Mouse (Mus musculus) lung, postnatal 4 days (tissue): ENCODE measurements around the gene Ucn.

ENCODE experiments used
- DNase-seq, 2 experiments: peaks; one replicate each; pipeline ENCODE4 v3.0.0; 2021

Ucn gene

DNA sequence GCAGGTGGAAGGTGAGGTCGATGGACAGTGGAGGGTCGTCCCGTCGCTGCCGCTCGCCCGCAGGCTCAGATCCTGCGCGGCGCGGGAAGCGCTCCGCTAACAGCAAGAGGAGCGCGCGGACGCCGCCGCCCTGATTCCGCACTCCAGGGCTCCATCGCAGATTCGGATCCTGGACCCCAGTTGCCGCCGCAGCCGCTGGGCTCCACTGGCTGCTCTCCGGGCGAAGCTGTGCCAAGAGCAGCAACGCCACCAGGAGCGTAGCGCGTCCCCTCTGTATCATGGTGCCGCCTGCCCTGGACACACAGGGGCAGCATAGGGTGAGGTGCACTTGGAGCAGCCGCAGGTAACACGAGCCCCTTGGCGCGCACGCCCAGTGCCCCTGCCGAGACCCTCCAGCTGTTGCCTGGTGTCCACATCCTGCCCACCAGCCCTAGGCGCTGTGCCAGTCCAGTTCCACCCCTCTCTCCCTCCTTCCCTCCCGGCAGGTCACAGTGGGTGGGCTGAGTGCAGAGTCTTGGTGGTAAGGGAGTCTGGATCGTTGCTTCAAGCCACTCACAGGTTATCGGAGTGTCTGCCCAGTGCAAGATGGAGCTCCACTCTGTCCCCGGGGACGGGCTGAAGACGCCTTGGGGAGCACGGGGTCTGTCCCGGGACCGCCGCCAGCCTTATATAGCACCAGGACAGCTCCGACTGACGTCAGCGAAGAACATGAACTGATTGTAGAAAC lies at the start of gene Ucn:
Gene Ucn (minus strand): TSS at position 589 of the 727 bp plus-strand sequence.
- peak in 1 of 2 experiments; percentile 38 for DNase-seq

- DNase-seq = no peak
Observed at GRCm38 (mm10) chr5:31183678-31184077, 45.0 kb upstream of the Ucn start.

- DNase-seq = no peak
Observed at GRCm38 (mm10) chr5:31181183-31181770, 42.6 kb upstream of the Ucn start.

DNA sequence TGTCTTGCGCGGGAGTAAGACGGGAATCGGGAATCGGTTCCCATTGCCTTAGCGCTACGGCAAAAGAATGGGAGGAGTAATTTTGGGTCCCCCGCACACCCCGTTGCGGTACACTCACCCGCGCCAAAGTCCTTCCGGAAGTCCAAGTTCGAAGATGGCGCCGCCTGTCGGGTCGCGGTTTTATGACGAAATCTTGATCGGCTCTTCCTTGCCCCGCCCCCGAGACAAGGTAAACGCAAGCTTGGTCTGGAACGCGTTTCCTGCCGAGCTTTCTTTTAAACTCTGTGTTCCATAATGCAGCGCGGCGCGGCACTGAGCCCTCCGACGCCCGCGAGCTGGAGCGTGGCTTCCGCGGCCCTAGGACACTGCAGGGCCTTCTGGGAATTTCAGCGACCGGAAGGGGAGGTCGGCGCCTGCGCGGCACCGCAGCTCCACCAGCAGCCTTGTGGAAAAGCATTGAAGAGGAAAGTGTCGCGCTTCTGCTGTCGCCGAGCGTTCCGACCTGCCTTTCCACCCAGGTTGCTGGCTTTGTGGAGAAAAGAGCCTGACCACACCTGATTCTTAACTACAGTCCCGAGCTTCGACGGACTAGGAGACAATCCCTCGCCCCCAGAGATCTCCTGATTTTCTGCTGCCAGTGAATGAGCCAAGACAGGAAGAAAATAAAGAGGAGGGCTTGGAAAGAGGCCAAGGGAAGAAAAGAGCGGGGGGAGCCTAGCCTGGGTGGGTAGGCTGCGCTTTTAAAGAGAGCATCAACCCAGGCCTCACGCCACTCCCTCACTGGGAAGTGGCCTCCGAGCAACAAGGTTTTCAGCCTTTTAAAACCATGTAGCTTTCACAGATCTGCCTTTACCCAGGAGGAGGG lies 41.4 kb upstream of the Ucn start, which contains the start of the genes Gm29609 and Gtf3c2:
Gene Gm29609 (minus strand): TSS at position 146 of the 865 bp plus-strand sequence.
Gene Gtf3c2 (minus strand): TSS at position 379 of the 865 bp plus-strand sequence.
- DNase-seq = peak; percentile 95 to 97

- DNase-seq = peak in 1 of 2 experiments; percentile 35
Observed at GRCm38 (mm10) chr5:31179301-31179765, 40.7 kb upstream of the Ucn start.

DNA sequence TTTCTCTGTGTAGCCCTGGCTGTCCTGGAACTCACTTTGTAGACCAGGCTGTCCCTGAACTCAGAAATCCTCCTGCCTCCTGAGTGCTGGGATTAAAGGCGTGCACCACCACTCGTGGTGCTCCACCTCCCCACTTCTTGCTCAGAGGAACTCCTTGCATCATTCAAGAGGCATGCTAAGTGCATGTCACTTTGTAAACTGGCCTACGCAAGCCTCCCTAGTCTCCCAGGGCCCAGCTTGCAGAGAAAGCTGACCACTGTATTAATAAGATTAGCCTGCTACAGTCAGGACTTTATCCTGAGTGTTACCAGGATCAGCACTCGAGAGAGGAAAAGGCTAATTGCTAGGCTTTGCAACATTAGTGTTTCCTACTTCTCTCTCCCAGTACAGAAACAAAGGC lies 30.0 kb upstream of the Ucn start:
- DNase-seq = no peak

DNA sequence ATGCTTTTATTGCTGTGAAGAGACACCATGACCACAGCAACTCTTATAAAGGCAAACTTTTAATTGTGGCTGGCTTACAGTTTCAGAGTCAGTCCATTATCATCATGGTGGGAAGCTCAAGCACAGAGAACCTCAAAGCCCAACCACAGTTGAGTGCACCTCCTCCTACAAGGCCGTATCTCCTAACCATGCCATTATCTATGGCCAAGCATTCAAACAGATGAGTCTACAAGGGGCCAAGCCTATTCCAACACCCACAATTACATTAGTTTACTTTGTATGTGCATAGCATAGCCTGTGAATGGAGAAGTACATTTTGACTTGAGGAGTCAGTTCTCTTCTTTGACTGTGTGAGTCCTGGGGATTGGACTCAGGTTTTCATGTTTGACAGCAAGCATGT lies 26.2 kb upstream of the Ucn start:
- DNase-seq = no peak

DNA sequence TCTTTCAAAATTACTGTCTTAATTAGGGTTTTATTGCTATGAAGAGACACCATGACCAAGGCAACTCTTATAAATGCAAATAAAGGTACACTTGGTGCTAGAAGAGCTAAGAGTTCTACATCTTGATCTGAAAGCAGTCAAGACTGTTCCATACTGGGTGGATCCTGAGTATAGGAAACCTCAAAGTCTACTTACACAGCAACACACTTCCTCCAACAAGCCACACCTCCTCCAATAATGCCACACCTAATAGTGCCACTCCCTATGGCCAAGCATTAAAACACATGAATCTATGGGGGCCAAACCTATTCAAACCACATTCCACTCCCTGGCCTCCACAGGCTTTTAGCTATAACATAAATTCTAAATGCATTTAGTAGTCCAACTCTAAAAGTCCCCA lies 23.8 kb upstream of the Ucn start:
- DNase-seq = no peak

- DNase-seq = peak; percentile 85 to 91
Observed at GRCm38 (mm10) chr5:31154152-31154553, 15.5 kb upstream of the Ucn start, which contains the start of gene Mpv17. Mpv17 (minus strand) TSS chr5:31154251.

DNA sequence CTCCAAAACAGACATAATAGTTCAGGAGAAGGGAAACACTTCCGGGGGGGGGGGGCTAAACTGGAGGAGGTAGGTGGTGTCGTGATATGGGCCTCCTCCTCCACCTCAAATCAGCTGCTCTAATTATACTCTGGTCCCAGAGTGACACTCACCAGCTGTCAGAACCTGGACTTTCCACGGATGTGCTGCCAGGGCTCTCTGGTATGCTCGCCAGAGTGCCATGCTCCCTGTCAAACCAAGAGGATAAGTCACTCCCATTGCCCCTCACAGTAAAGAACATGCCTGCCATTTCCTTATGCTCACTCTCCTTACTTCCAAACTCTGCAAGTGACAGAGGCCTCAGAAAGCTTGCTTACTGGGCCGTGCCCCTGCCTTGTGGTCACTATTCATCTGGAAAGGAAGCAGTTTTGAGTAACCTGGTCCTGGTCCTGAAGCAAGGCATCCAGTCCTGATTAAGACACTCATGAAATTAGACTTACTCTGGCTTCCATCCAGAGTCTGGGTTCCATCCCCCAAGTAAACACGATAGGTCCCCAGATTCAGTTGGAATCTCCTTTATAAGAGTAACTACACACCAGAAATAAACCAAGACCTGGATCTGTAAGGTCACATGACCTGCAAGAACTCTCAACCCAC lies 15.0 kb upstream of the Ucn start:
- peak in 1 of 2 experiments; percentile 7 for DNase-seq

- no peak for DNase-seq
Observed at GRCm38 (mm10) chr5:31151746-31152145, 13.1 kb upstream of the Ucn start.

DNA sequence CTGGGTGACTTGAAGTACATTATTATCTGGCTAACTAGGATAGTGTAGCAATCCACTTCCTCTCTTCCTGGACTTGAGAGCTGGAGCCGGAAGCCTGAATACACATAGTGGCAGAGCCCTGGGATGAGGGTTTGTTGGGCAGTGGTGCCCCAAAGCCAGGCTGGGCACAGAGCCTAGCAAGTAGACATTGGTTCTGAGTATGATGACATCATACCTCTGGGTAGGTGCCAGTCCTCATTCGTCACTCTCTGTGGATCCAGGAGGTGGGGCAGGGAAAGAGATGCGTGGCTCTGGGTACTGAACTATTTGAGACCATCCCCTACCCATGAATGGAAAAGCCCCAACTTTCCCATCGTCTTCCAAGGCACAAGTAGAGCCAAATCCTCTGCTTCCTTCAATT lies 11.2 kb upstream of the Ucn start:
- DNase-seq = no peak

- peak in 1 of 2 experiments; percentile 20 for DNase-seq
Observed at GRCm38 (mm10) chr5:31138968-31139425, 368 bp upstream of the Ucn start.

DNA sequence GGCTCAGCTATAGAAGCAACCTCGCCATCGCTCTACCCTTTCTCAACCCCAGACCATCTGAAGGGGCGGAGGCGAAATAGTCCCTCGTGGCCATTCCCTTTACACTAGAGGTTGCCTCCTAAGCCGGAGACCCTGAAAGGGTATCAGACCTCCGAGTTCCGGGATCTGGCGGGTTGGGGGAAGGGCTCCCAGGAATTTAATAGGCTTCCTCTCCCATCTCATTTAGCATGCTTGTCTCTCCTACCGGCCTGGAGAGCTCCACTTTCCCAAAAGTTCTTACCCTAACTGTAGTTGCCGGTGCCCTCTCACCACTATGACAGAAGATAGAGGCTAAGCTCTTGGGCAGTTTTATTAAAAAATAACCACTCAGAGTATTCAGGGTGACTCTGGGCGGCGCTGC lies 971 bp downstream of the Ucn start:
- DNase-seq = no peak

DNA sequence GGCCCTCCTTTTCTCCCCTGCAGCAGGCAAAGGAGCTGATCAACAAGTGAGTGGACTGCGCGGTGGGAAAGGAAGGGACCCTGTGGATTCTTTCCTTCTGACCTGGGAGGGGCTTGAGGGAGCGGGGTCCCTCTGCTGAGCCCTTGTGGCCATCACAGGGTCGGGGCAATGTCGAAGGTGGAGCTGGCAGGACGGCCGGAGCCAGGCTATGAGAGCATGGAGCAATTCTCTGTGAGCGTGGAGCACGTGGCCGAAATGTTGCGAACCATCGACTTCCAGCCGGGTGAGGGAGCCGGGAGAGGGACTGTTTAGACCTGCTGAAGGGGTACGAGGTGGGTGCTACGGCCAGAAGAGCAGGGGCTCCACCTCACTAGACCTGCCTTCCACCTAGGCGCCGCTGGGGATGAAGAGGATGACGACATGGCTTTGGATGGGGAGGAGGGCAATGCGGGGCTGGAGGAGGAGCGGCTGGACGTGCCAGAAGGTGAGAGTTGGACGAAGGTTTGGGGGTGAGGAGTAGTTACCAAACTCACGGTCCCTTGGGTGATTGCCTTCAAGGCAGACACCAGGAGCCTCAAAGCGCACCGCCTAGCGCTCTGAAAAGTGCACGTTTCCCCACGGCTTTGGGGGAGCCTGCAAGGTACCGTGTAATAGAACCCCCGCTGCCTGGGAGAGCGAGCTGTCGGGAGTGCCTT lies 1.8 kb downstream of the Ucn start:
- no peak for DNase-seq

DNA sequence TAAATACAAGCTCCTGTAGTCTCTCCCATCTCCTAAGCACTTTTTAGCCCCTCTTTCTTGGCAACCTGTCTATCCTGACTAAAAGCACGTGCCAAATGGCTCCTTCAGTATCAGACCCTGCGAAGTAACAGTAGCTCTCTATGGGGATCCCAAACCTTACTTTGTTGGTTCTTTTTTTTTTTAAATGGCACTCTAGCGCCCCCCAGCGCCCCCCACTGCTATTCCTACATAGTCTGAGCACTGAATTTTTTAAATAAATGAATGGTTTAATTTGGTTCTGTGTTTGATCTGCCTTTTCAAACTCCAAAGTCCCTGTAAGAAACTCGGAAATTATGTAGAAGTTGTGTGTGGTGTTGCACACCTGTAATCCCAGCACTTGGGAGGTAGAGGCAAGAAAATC lies 12.6 kb downstream of the Ucn start:
- DNase-seq = no peak

DNA sequence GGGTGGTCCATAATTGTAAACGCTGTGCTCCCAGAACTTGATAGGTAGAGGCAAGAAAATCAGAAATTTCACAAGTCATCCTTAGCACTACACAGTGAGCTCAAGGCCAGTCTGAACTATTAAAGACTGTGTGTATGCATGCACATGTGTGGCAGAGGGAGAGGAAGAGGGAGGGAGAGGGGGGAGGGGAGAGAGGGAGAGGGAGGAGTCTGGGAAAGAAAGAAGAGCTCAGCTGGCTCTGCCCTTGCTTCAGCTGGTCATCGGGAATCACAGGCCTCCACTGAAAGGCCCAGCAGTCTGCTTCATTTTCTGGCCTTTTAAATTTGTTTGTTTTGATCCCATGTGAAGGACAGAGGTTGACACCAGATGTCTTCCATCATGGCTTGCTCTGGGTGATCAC lies 15.1 kb downstream of the Ucn start:
- no peak for DNase-seq

- no peak for DNase-seq
Observed at GRCm38 (mm10) chr5:31121111-31121510, 17.5 kb downstream of the Ucn start.

DNA sequence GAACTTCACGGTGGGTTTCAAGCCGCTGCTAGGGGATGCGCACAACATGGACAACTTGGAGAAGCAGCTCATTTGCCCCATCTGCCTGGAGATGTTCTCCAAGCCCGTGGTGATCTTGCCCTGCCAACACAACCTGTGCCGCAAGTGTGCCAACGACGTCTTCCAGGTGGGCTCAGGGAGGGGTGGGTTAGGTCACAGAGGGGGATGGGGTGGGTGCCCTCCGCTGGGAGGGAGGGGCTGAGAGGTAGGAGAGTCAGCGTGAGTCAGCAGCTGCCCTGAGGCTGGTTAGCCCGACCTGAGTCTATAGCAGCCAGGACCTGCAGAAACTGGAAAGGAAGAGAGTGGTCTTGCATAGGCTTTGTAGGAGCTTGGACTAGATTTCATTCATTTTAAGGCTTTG lies 21.7 kb downstream of the Ucn start:
- DNase-seq = no peak

DNA sequence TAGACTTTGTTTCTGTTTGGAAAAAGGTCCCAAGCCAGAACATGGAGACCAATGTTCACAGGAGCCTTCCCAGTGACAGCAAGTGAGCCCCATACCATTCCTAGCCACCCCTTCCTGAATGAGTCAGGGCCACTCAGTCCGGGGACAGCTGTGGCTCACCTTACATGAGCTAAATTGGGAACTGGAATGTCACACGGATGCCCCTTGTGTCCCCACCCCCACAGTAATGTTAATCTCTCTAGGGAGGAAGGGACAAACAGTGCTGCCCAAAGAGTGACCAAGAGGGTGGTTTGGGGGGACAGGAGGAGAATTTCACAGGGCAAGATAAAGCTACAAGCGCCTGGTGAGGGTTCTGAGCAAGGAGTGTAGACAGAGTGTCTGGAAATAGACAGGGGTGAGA lies 22.3 kb downstream of the Ucn start, which contains the start of gene Trim54:
Gene Trim54 (plus strand): TSS at position 359 of the 400 bp plus-strand sequence.
- DNase-seq = no peak

GRCm38 (mm10) chr5:31110781-31111180 lies 27.8 kb downstream of the Ucn start:
- no peak for DNase-seq

GRCm38 (mm10) chr5:31108000-31108490 lies 30.6 kb downstream of the Ucn start, which contains the start of gene Slc30a3:
Slc30a3 (minus strand) TSS chr5:31108237.
- no peak for DNase-seq
